Mouse (Mus musculus) neural tube, embryonic 14.5 days (tissue): ENCODE data around the gene Mrpl1. TPM values are rescaled to one million over a fixed set of nuclear protein-coding genes. Genes with fewer than 3 reads are reported as not detected.

Source experiments
- ATAC-seq: fragments of 200-750 bp; cut with Nextera tagmentation; 2 replicates; pipeline ENCODE4 v1.8.0; 2017; ENCODE audit warnings: low read depth, mild to moderate bottlenecking, moderate TSS enrichment, moderate library complexity
- H3K27ac ChIP-seq: fragments of 300-500 bp; sonication (generic); 2 replicates; pipeline ENCODE4 v1.5.1; 2014; ENCODE audit warnings: low read depth, mild to moderate bottlenecking, control low read depth, low read length, moderate library complexity, mixed read lengths
- H3K27me3 ChIP-seq: fragments of 300-500 bp; sonication (generic); 2 replicates; pipeline ENCODE4 v1.6.1; 2014; ENCODE audit warnings: low read length; ENCODE audit not compliant: control insufficient read depth, insufficient read depth
- H3K36me3 ChIP-seq: fragments of 300-500 bp; sonication (generic); 2 replicates; pipeline ENCODE4 v1.6.1; 2014; ENCODE audit warnings: low read length, mixed read lengths; ENCODE audit not compliant: control insufficient read depth, insufficient read depth
- H3K4me1 ChIP-seq: fragments of 300-500 bp; sonication (generic); 2 replicates; pipeline ENCODE4 v1.6.1; 2014; ENCODE audit warnings: low read length; ENCODE audit not compliant: control insufficient read depth, insufficient read depth
- H3K4me2 ChIP-seq: fragments of 300-500 bp; sonication (generic); 2 replicates; pipeline ENCODE4 v1.6.1; 2014; ENCODE audit warnings: mild to moderate bottlenecking, low read depth, low read length, control low read depth
- H3K4me3 ChIP-seq: fragments of 300-500 bp; sonication (generic); 2 replicates; pipeline ENCODE4 v1.5.1; 2014; ENCODE audit warnings: low read depth, low read length, control low read depth, mixed read lengths
- H3K9ac ChIP-seq: fragments of 300-500 bp; sonication (generic); replicated peaks from 2 replicates; pipeline ENCODE4 v1.6.1; 2014; ENCODE audit warnings: low read depth, mild to moderate bottlenecking, control low read depth, low read length, mixed read lengths
- H3K9me3 ChIP-seq: fragments of 300-500 bp; sonication (generic); 2 replicates; pipeline ENCODE4 v1.6.1; 2016; ENCODE audit warnings: low read length; ENCODE audit not compliant: control insufficient read depth
- WGBS: fragments of 180-500 bp; shearing (Covaris S2); extraction: QIAGEN DNeasy Blood & Tissue Kit; methylation state at CpG from one replicate; pipeline ENCODE4 v1.1.7; 2014; 5-methylcytosine and 5-hydroxymethylcytosine counted together
- polyA plus RNA-seq: library from polyadenylated mRNA; unstranded; fragments of >200 nt; fragmentation: Nextera tagmentation; extraction: Ambion mirVana; gene quantifications from 2 replicates; pipeline ENCODE4 v1.2.1, GENCODE M21; 2014

Gene Mrpl1
- polyA plus RNA-seq, 1 experiment from 2014 or later: 17.7 TPM

DNA sequence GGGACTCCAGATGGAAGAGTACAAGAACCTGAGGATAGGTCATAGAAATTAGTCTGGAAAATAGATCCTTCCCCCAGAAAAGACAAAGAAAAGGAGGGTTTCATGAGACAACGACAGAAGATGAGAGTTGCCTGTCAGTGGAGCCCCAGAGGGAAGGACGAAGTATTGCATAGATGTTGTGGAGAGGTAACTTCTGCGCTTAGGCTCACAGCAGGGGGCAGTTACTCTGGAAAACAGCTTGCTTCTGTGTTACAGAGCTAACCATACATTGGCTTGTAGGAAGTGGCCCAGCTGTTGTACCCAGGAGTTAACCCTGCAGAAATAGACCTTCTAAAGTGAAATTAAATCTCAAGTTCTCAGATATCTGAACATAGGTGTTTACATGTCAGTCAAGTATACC, 45.9 kb downstream of the Mrpl1 start:
- ATAC-seq: no peak
- H3K9me3 ChIP-seq: no peaks in the 10 kb centered on the region
- no peak overlapping the region for H3K9ac ChIP-seq

DNA sequence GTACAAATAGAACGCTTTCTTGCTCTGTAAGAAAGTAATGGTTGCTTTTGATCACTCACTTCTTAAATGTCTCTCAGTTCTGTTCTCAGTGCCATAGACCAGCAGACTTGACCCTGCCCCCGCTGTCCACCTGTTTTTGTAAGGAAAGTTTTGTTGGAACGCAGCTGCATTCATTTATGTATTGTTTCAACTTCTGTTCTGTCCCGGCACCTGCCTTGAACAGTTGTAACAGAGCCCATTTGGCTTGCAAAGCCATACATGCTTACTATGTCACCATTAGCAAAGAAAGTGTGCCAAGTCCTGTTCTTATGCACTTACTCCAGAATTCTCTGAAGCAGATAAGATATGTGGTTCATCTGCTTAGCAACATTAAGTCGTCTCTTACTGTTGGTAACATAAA, 48.9 kb downstream of the Mrpl1 start:
- no peaks in the 10 kb centered on the region for H3K9me3 ChIP-seq
- no peak overlapping the region for H3K4me2 ChIP-seq
- H3K4me1 ChIP-seq: no peaks in the 10 kb centered on the region
- no peak overlapping the region for H3K4me3 ChIP-seq
- no peak overlapping the region for H3K9ac ChIP-seq
- no peaks in the 10 kb centered on the region for H3K27me3 ChIP-seq
- no peak overlapping the region for H3K27ac ChIP-seq
- no peaks in the 10 kb centered on the region for H3K36me3 ChIP-seq
- WGBS: 90% methylated on average over 5 of the region's 5 CpGs
- no peak for ATAC-seq

More for the DNA sequence above, 45.9 kb downstream of the Mrpl1 start:
- WGBS: 84% methylated on average over 3 of the region's 3 CpGs
- H3K4me3 ChIP-seq: no peak overlapping the region
- H3K27me3 ChIP-seq: no peaks in the 10 kb centered on the region
- no peaks in the 10 kb centered on the region for H3K36me3 ChIP-seq
- H3K4me1 ChIP-seq: no peaks in the 10 kb centered on the region
- no peak overlapping the region for H3K27ac ChIP-seq
- H3K4me2 ChIP-seq: no peak overlapping the region

DNA sequence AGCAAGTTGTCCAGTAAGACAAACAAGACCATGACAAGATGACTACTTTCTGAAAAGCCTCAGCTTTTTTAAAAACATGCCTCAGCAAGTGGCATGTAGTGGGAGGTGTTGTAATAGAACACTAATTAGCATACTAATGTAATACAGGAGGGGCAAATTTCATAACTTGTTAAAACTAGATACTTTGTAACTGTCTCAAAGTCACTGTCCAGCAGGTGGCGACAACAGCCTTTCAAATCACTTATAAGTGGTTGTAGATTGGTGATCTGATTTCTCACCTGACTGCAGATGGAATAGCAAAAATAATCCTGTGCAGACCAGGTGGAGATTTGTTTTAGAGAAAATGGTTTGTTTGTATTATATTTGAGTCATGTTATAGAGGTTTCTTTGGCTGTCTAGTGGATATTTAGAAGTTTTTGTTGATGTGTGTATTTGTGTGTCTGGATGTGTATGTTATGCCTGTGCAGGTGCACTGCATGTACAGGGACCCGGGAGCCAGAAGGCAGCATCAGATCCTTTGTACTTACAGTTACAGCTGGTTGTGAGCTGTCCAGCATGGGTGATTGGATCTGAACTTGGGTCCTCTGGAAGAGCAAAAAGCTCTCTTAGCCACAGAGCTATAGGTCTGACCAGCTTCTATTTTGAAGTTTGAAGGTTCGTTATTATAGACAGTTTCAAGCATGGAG, 57.9 kb downstream of the Mrpl1 start:
- peak; percentile 80 for ATAC-seq
- H3K36me3 ChIP-seq: no peaks in the 10 kb centered on the region; the same call in 1 of the 2 replicates
- no peak overlapping the region for H3K27ac ChIP-seq
- no peaks in the 10 kb centered on the region for H3K9me3 ChIP-seq
- no peak overlapping the region for H3K4me3 ChIP-seq
- 69% methylated on average over 3 of the region's 3 CpGs for WGBS
- H3K4me2 ChIP-seq: no peak overlapping the region
- H3K9ac ChIP-seq: no peak overlapping the region
- H3K27me3 ChIP-seq: no peaks in the 10 kb centered on the region
- no peaks in the 10 kb centered on the region for H3K4me1 ChIP-seq

DNA sequence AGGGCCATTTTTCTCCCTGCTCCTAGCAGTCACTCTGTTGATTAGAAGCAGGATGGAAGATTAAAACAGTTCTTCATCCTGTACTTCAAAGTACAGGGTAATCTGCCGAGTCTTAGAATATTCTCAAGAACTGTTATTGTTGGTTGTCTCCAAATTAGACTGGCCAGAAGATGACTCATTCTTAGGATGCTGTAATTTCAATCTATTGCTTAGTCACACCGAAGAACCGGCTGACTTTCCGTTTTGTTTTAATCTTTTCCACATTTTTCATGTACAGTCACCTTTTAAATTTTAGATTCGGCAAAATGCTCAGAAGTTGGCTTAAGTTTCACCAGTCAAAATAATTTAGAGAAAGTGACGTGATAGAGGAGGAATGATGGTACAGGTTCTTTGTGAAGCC, 61.8 kb downstream of the Mrpl1 start:
- Histone ChIP-seq H3K4me1 (no peaks in the 10 kb centered on the region), H3K4me2 (no peak overlapping the region), H3K27me3 (no peaks in the 10 kb centered on the region), H3K36me3 (no peaks in the 10 kb centered on the region), H3K9me3 (no peaks in the 10 kb centered on the region), H3K27ac (no peak overlapping the region), H3K4me3 (no peak overlapping the region), H3K9ac (no peak overlapping the region)
- WGBS: 97% methylated on average over 6 of the region's 6 CpGs
- no peak for ATAC-seq

DNA sequence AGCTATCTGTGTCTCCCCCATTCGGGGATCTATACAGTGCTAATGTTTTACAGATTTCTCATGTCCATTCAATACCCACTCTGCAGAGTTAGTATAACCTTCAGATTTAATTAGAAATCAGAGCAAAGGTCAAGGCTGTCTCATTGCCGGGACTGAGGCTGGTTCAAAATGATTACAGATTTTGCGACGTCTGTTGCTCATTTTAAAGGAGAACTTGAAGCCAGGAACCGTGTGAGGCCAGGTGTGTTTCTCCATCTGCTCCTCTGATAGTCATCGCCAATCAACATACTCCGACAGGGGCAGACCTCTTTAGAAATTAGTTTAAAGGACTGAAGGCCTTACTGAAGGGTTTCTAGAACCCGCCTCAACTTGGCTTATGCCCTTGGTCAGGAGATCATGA, 96.5 kb downstream of the Mrpl1 start:
- Histone ChIP-seq H3K9ac (no peak overlapping the region), H3K4me3 (no peak overlapping the region), H3K9me3 (no peaks in the 10 kb centered on the region), H3K4me1 (no peaks in the 10 kb centered on the region), H3K36me3 (no peaks in the 10 kb centered on the region), H3K27me3 (no peaks in the 10 kb centered on the region), H3K4me2 (no peak overlapping the region), H3K27ac (no peak overlapping the region)
- 79% methylated on average over 8 of the region's 8 CpGs for WGBS
- ATAC-seq: no peak

DNA sequence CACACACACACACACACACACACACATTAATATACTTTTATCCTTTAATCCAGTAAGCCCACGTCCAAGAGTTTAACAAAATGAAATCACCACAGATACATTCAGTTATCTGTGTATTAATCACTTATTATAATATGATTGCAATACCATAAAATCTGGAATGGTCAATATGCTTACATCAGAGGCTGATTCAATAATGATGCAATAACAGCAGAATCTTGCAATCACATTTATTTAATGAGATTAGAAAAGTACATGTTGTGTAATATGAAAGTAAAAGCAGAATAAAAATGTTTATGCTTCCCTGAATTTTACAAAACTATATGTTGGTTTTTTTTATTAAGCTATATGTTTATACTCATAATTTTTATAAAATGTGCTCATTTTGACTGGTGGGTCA, 97.0 kb downstream of the Mrpl1 start:
- no peak overlapping the region for H3K4me3 ChIP-seq
- H3K27ac ChIP-seq: no peak overlapping the region
- no peaks in the 10 kb centered on the region for H3K27me3 ChIP-seq
- no peaks in the 10 kb centered on the region for H3K4me1 ChIP-seq
- 91% methylated on average over 1 of the region's 1 CpGs for WGBS
- H3K36me3 ChIP-seq: no peaks in the 10 kb centered on the region
- H3K4me2 ChIP-seq: no peak overlapping the region
- H3K9me3 ChIP-seq: no peaks in the 10 kb centered on the region
- no peak overlapping the region for H3K9ac ChIP-seq
- no peak for ATAC-seq

DNA sequence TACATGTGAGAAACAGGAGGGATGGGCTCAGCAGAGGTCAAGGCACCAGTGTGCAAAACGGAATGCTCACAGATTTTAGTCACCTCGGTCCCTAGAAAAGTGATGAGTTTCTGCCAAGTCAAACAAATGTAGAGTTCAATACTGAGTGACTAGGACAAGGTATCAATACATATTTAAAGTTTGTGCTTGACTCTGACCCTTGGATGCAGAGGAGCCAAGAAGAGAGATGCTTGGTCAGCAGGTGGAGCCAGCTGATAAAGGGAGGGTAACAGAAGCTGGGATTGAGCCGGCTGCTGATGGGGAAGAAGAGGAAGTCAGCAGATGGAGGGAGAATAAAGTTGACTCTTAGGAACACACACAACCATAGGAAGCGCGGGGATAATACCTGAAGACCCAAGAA, 97.5 kb downstream of the Mrpl1 start:
- Histone ChIP-seq H3K27me3 (no peaks in the 10 kb centered on the region), H3K36me3 (no peaks in the 10 kb centered on the region), H3K9me3 (no peaks in the 10 kb centered on the region), H3K4me1 (no peaks in the 10 kb centered on the region), H3K4me3 (no peak overlapping the region), H3K9ac (no peak overlapping the region), H3K27ac (no peak overlapping the region), H3K4me2 (no peak overlapping the region)
- ATAC-seq: no peak
- WGBS: 74% methylated on average over 5 of the region's 5 CpGs

DNA sequence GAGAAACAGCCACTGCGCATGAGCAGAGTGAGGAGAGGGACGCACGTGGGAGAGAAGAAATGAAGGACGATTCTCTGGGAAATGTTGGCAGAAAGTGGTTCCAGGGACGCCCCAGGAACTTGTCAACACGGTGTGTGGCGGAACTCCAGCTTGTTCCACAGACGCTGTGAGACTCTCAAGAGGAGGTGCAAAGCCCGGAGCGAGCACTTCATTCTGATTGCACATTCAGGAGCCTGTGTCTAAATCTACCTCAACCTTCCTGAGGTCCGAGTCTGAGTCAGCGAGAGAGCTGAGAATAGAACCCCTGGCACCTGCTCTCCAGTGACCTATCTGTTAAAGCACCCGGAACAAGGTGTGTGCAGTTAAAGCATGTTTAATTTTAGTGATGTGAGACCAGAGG, 98.8 kb downstream of the Mrpl1 start:
- H3K4me1 ChIP-seq: no peaks in the 10 kb centered on the region
- no peak overlapping the region for H3K4me3 ChIP-seq
- H3K36me3 ChIP-seq: no peaks in the 10 kb centered on the region
- H3K27me3 ChIP-seq: no peaks in the 10 kb centered on the region
- no peaks in the 10 kb centered on the region for H3K9me3 ChIP-seq
- H3K4me2 ChIP-seq: no peak overlapping the region
- 86% methylated on average over 13 of the region's 13 CpGs for WGBS
- ATAC-seq: no peak
- no peak overlapping the region for H3K9ac ChIP-seq
- no peak overlapping the region for H3K27ac ChIP-seq

DNA sequence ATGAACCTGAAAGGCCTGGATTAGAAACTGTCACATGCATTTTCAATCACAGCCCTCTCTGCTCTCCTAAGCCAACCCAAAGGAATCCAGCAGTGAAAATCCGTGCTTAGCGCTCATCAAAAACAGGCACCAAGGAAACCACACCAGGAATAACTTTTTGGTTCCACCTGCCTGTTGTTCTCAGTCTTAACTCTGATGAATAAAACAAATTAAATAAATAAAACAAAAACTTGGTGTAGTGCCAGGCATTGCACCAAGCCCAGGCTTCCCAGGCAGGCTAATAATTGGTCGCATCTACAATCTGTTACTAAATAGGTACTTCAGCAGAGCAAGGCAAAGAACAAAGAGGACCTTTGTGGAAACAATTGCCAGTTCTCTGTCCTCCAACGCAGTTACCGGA, 99.4 kb downstream of the Mrpl1 start:
- no peaks in the 10 kb centered on the region for H3K4me1 ChIP-seq
- H3K27ac ChIP-seq: no peak overlapping the region
- 46% methylated on average over 5 of the region's 5 CpGs for WGBS
- no peak overlapping the region for H3K4me2 ChIP-seq
- H3K4me3 ChIP-seq: no peak overlapping the region
- no peaks in the 10 kb centered on the region for H3K36me3 ChIP-seq
- no peak overlapping the region for H3K9ac ChIP-seq
- no peaks in the 10 kb centered on the region for H3K27me3 ChIP-seq
- no peaks in the 10 kb centered on the region for H3K9me3 ChIP-seq
- ATAC-seq: no peak
